Mouse (Mus musculus): Measurements from ENCODE around the gene Cul9. TPM values are rescaled to one million over a fixed set of nuclear protein-coding genes. Genes with fewer than 3 reads are reported as not detected.

Cul9 gene
- polyA plus RNA-seq, 1 experiment from 2014 or later: 16.4 TPM

GRCm38 (mm10) chr17:46552151-46552550 is 6.0 kb upstream of the Cul9 start:
- 84% methylated on average over 7 of the region's 7 CpGs for WGBS
- Histone ChIP-seq H3K4me1 (replicated peaks) (peaks cover 44% of the 10 kb centered on the region), H3K9me3 (no peaks in the 10 kb centered on the region), H3K9ac (peak overlapping the region; percentile 49), H3K4me2 (peak overlapping the region; percentile 94), H3K36me3 (peaks cover 50% of the 10 kb centered on the region), H3K27ac (replicated peaks) (peak overlapping the region; percentile 29; the same call in 1 of the 2 replicates), H3K27me3 (peaks cover 9% of the 10 kb centered on the region; the same call in 1 of the 2 replicates), H3K4me3 (peak overlapping the region; percentile 98; the same call in 1 of the 2 replicates)
- no peak for ATAC-seq (ENCODE audit: low read depth)

GRCm38 (mm10) chr17:46551369-46551768 is 5.2 kb upstream of the Cul9 start:
- Histone ChIP-seq H3K27me3 (peaks cover 12% of the 10 kb centered on the region), H3K4me3 (no peak overlapping the region), H3K27ac (replicated peaks) (no peak overlapping the region), H3K9me3 (no peaks in the 10 kb centered on the region), H3K9ac (no peak overlapping the region), H3K36me3 (peaks cover 50% of the 10 kb centered on the region), H3K4me1 (replicated peaks) (peaks cover 45% of the 10 kb centered on the region), H3K4me2 (no peak overlapping the region)
- WGBS: 92% methylated on average over 6 of the region's 6 CpGs
- no peak for ATAC-seq (ENCODE audit: low read depth)

GRCm38 (mm10) chr17:46550904-46551303 is 4.7 kb upstream of the Cul9 start:
- H3K36me3 ChIP-seq: peaks cover 50% of the 10 kb centered on the region
- no peak for ATAC-seq (ENCODE audit: low read depth)
- 83% methylated on average over 7 of the region's 7 CpGs for WGBS
- peaks cover 12% of the 10 kb centered on the region for H3K27me3 ChIP-seq
- H3K9ac ChIP-seq: no peak overlapping the region
- H3K27ac ChIP-seq (replicated peaks): no peak overlapping the region
- no peak overlapping the region for H3K4me2 ChIP-seq
- no peaks in the 10 kb centered on the region for H3K9me3 ChIP-seq
- peaks cover 47% of the 10 kb centered on the region for H3K4me1 ChIP-seq (replicated peaks)
- no peak overlapping the region for H3K4me3 ChIP-seq

- Histone ChIP-seq H3K4me2 (no peak overlapping the region), H3K27me3 (peaks cover 12% of the 10 kb centered on the region), H3K27ac (replicated peaks) (no peak overlapping the region), H3K36me3 (peaks cover 50% of the 10 kb centered on the region), H3K9ac (no peak overlapping the region), H3K4me1 (replicated peaks) (peaks cover 57% of the 10 kb centered on the region), H3K9me3 (no peaks in the 10 kb centered on the region), H3K4me3 (no peak overlapping the region)
- ATAC-seq (ENCODE audit: low read depth): no peak
- WGBS: 88% methylated on average over 9 of the region's 9 CpGs
Observed at GRCm38 (mm10) chr17:46549642-46550041, 3.5 kb upstream of the Cul9 start.

- Histone ChIP-seq H3K27ac (replicated peaks) (no peak overlapping the region), H3K9ac (no peak overlapping the region), H3K36me3 (peaks cover 50% of the 10 kb centered on the region), H3K9me3 (no peaks in the 10 kb centered on the region), H3K4me3 (no peak overlapping the region), H3K27me3 (peaks cover 12% of the 10 kb centered on the region), H3K4me2 (no peak overlapping the region), H3K4me1 (replicated peaks) (peaks cover 52% of the 10 kb centered on the region)
- no peak for ATAC-seq (ENCODE audit: low read depth)
- 25% methylated on average over 8 of the region's 8 CpGs for WGBS
Observed at GRCm38 (mm10) chr17:46549193-46549592, 3.0 kb upstream of the Cul9 start.

GRCm38 (mm10) chr17:46548741-46549140 is 2.6 kb upstream of the Cul9 start:
- Histone ChIP-seq H3K4me3 (no peak overlapping the region), H3K27ac (replicated peaks) (no peak overlapping the region), H3K36me3 (peaks cover 50% of the 10 kb centered on the region), H3K4me2 (no peak overlapping the region), H3K9ac (no peak overlapping the region), H3K27me3 (peaks cover 12% of the 10 kb centered on the region), H3K4me1 (replicated peaks) (peaks cover 48% of the 10 kb centered on the region), H3K9me3 (no peaks in the 10 kb centered on the region)
- ATAC-seq (ENCODE audit: low read depth): no peak
- WGBS: 45% methylated on average over 11 of the region's 11 CpGs

- Histone ChIP-seq H3K36me3 (peaks cover 56% of the 10 kb centered on the region), H3K9me3 (no peaks in the 10 kb centered on the region), H3K9ac (no peak overlapping the region), H3K27ac (replicated peaks) (no peak overlapping the region), H3K4me1 (replicated peaks) (peaks cover 39% of the 10 kb centered on the region), H3K27me3 (peaks cover 12% of the 10 kb centered on the region), H3K4me2 (no peak overlapping the region), H3K4me3 (no peak overlapping the region)
- WGBS: 22% methylated on average over 3 of the region's 3 CpGs
- no peak for ATAC-seq (ENCODE audit: low read depth)
Observed at GRCm38 (mm10) chr17:46547923-46548322, 1.7 kb upstream of the Cul9 start.

- H3K27me3 ChIP-seq: peaks cover 12% of the 10 kb centered on the region
- WGBS: 14% methylated on average over 8 of the region's 8 CpGs
- no peak overlapping the region for H3K27ac ChIP-seq (replicated peaks)
- ATAC-seq (ENCODE audit: low read depth): no peak
- no peak overlapping the region for H3K9ac ChIP-seq
- peak overlapping the region; percentile 81 for H3K4me2 ChIP-seq
- H3K4me1 ChIP-seq (replicated peaks): peaks cover 30% of the 10 kb centered on the region
- H3K4me3 ChIP-seq: no peak overlapping the region
- H3K36me3 ChIP-seq: peaks cover 55% of the 10 kb centered on the region
- no peaks in the 10 kb centered on the region for H3K9me3 ChIP-seq
Observed at GRCm38 (mm10) chr17:46546995-46547394, 807 bp upstream of the Cul9 start.

GRCm38 (mm10) chr17:46546591-46546990 is 403 bp upstream of the Cul9 start:
- peaks cover 55% of the 10 kb centered on the region for H3K36me3 ChIP-seq
- H3K4me2 ChIP-seq: peak overlapping the region; percentile 81
- H3K27me3 ChIP-seq: peaks cover 12% of the 10 kb centered on the region
- no peaks in the 10 kb centered on the region for H3K9me3 ChIP-seq
- no peak for ATAC-seq (ENCODE audit: low read depth)
- H3K4me1 ChIP-seq (replicated peaks): peaks cover 27% of the 10 kb centered on the region
- H3K4me3 ChIP-seq: peak overlapping the region; percentile 64
- no peak overlapping the region for H3K27ac ChIP-seq (replicated peaks)
- H3K9ac ChIP-seq: peak overlapping the region; percentile 83
- WGBS: 10% methylated on average over 7 of the region's 7 CpGs

- Histone ChIP-seq H3K9ac (no peak overlapping the region), H3K9me3 (no peaks in the 10 kb centered on the region), H3K4me1 (replicated peaks) (peaks cover 27% of the 10 kb centered on the region), H3K27me3 (peaks cover 12% of the 10 kb centered on the region), H3K36me3 (peaks cover 55% of the 10 kb centered on the region), H3K4me3 (no peak overlapping the region), H3K27ac (replicated peaks) (no peak overlapping the region), H3K4me2 (no peak overlapping the region)
- WGBS: 90% methylated on average over 12 of the region's 12 CpGs
- ATAC-seq (ENCODE audit: low read depth): no peak
Observed at GRCm38 (mm10) chr17:46543661-46544060, 2.5 kb downstream of the Cul9 start.

- Histone ChIP-seq H3K9me3 (no peaks in the 10 kb centered on the region), H3K9ac (no peak overlapping the region), H3K4me1 (replicated peaks) (0 out of 2 replicates have a peak, but pooled peaks cover 2% of the 10 kb centered on the region), H3K4me2 (no peak overlapping the region), H3K36me3 (peaks cover 55% of the 10 kb centered on the region), H3K4me3 (no peak overlapping the region), H3K27me3 (peaks cover 26% of the 10 kb centered on the region), H3K27ac (replicated peaks) (no peak overlapping the region)
- peak; percentile 52; the same call in 1 of the 2 replicates for ATAC-seq (ENCODE audit: low read depth)
- 37% methylated on average over 12 of the region's 12 CpGs for WGBS
Observed at GRCm38 (mm10) chr17:46525579-46526307, 20.4 kb downstream of the Cul9 start.

GRCm38 (mm10) chr17:46525065-46525464 is 21.1 kb downstream of the Cul9 start:
- H3K4me3 ChIP-seq: no peak overlapping the region
- no peaks in the 10 kb centered on the region for H3K9me3 ChIP-seq
- no peak overlapping the region for H3K27ac ChIP-seq (replicated peaks)
- peaks cover 30% of the 10 kb centered on the region for H3K27me3 ChIP-seq
- no peak overlapping the region for H3K9ac ChIP-seq
- no peak for ATAC-seq (ENCODE audit: low read depth)
- H3K36me3 ChIP-seq: peaks cover 57% of the 10 kb centered on the region
- WGBS: 87% methylated on average over 10 of the region's 10 CpGs
- H3K4me2 ChIP-seq: no peak overlapping the region
- 0 out of 2 replicates have a peak, but pooled peaks cover 7% of the 10 kb centered on the region for H3K4me1 ChIP-seq (replicated peaks)

All from neural tube, embryonic 13.5 days (tissue).